24 mouse cellular contexts compared by ENCODE assay signal in the genomic region with DNA sequence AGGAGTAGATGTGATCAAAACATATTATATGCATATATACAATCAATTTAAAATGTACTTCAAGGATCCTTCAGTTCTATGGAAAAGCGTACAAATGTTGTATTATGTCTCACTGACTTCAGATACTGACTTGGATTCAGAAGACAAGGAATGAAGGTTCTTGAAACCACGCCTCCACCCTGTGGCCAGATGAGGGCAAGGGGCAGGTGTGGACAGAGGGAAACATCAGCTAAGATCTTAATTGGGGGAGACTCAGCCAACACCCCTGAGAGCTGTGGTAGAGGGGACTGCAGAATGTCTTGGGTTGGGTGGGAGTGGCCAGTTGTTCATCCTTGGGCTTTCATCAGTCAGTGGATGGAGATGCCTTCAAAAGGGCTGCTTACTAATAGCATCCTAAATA. TPM values are rescaled to one million over a fixed set of nuclear protein-coding genes. Genes with fewer than 3 reads are reported as not detected.
DNase-seq lines count a peak whose midpoint lies in the region; ATAC-seq and TF ChIP-seq lines count a peak whose summit lies in the region.
"Had no signal": no experiment of that assay in that cellular context is flagged by ENCODE, and none has a peak within 500 bp of the region (broad histone marks: within the 10 kb centered on the region; RNA-seq: fewer than 3 reads in every experiment).

No protein-coding gene starts in this region.

- no peak overlapping the region for H3K4me2 ChIP-seq in liver, embryonic 11.5 days
- H3K4me2 ChIP-seq in CH12.LX (ENCODE audit: insufficient read depth, low read depth, poor library complexity, severe bottlenecking) = no peak overlapping the region
- H3K4me2 ChIP-seq: embryonic facial prominence, embryonic 12.5 days; forebrain, embryonic 13.5 days; forebrain, embryonic 15.5 days had no signal

- H3K79me2 ChIP-seq in heart, adult 2 months (replicated peaks; ENCODE audit: control insufficient read depth, insufficient read depth, low read length) = no peaks in the 10 kb centered on the region
- H3K79me2 ChIP-seq in liver, adult 2 months (ENCODE audit: control insufficient read depth, insufficient read depth, low read length) = no peaks in the 10 kb centered on the region
- no peaks in the 10 kb centered on the region for H3K79me2 ChIP-seq in CH12.LX (replicated peaks; ENCODE audit: control insufficient read depth, extremely low read depth, insufficient read depth, poor library complexity, severe bottlenecking)

- dilution Hi-C loops in CH12.LX (cut with MboI; ENCODE audit: extremely low pct_ligation_motif_present, extremely low pct_unique_long_range_greater_than_20kb, low sequenced_read_pairs) = no loop called here

- H3K9me3 ChIP-seq in liver, embryonic 11.5 days (ENCODE audit: control insufficient read depth, low read length) = no peaks in the 10 kb centered on the region
- H3K9me3 ChIP-seq in CH12.LX (replicated peaks; ENCODE audit: low read length) = no peaks in the 10 kb centered on the region
- H3K9me3 ChIP-seq: embryonic facial prominence, embryonic 10.5 days; embryonic facial prominence, embryonic 12.5 days; forebrain, embryonic 13.5 days; forebrain, embryonic 15.5 days had no signal

- no peaks in the 10 kb centered on the region for H3K27me3 ChIP-seq in heart, adult 2 months (ENCODE audit: control insufficient read depth, insufficient read depth, low read length)
- no peaks in the 10 kb centered on the region for H3K27me3 ChIP-seq in liver, adult 2 months (ENCODE audit: control insufficient read depth, insufficient read depth, low read length)
- H3K27me3 ChIP-seq in liver, embryonic 11.5 days (replicated peaks; ENCODE audit: control insufficient read depth, insufficient read depth, low read length) = no peaks in the 10 kb centered on the region
- no peaks in the 10 kb centered on the region for H3K27me3 ChIP-seq in CH12.LX (replicated peaks)
- H3K27me3 ChIP-seq: embryonic facial prominence, embryonic 12.5 days; forebrain, embryonic 13.5 days; forebrain, embryonic 15.5 days had no signal

- no peak for ATAC-seq in liver, embryonic 11.5 days (replicated peaks; ENCODE audit: low FRiP score)
- ATAC-seq: activated CD4-positive, CD25-positive, alpha-beta regulatory T cell, adult 4 months; forebrain, embryonic 13.5 days; forebrain, embryonic 15.5 days; Patski had no signal

- in situ Hi-C loops in CH12.LX (cut with MboI; ENCODE audit: low pct_ligation_motif_present, low pct_unique_long_range_greater_than_20kb, low sequenced_read_pairs) = no loop called here

- TF ChIP-seq POLR2A in heart, adult 2 months (IDR thresholded peaks at IDR 0.05; ENCODE audit: insufficient read depth, low read depth, low read length) = no peak
- no peak for TF ChIP-seq POLR2A in liver, adult 2 months (IDR thresholded peaks at IDR 0.05; ENCODE audit: extremely low read depth, insufficient read depth, low read length)
- no peak for TF ChIP-seq POLR2A in CH12.LX (IDR thresholded peaks at IDR 0.05; ENCODE audit: low read depth, low read length)

- H3K36me3 ChIP-seq in heart, adult 2 months (ENCODE audit: control insufficient read depth, insufficient read depth, low read length) = no peaks in the 10 kb centered on the region
- H3K36me3 ChIP-seq in liver, adult 2 months (ENCODE audit: control insufficient read depth, insufficient read depth, low read length) = no peaks in the 10 kb centered on the region
- H3K36me3 ChIP-seq in liver, embryonic 11.5 days (ENCODE audit: control insufficient read depth, insufficient read depth, low read length) = no peaks in the 10 kb centered on the region
- H3K36me3 ChIP-seq in CH12.LX (replicated peaks in 1 of 2; ENCODE audit: control insufficient read depth in 1 of 2, insufficient read depth in 1 of 2, low read length in 1 of 2) = no peaks in the 10 kb centered on the region
- H3K36me3 ChIP-seq: embryonic facial prominence, embryonic 10.5 days; embryonic facial prominence, embryonic 12.5 days; forebrain, embryonic 15.5 days; G1E had no signal

- peak; percentile 47 for TF ChIP-seq CTCF in heart, adult 2 months (IDR thresholded peaks at IDR 0.05)
- 0 out of 2 replicates have a peak, but pooled peaks have one; percentile 3 for TF ChIP-seq CTCF in liver, adult 2 months (IDR thresholded peaks at IDR 0.05; ENCODE audit: low read depth, low read length)
- peak in 1 of 2 experiments; percentile 32; a peak in 2 of 4 replicates for TF ChIP-seq CTCF in CH12.LX (conservative IDR thresholded peaks at IDR 0.05 in 1 of 2, IDR thresholded peaks at IDR 0.05 in 1 of 2; ENCODE audit: low read depth in 2 of 2, low read length in 2 of 2)

- H3K4me3 ChIP-seq in heart, adult 2 months = no peak overlapping the region
- no peak overlapping the region for H3K4me3 ChIP-seq in liver, adult 2 months (ENCODE audit: insufficient read depth, low read depth, low read length)
- no peak overlapping the region for H3K4me3 ChIP-seq in liver, embryonic 11.5 days (ENCODE audit: low read depth, low read length)
- no peak overlapping the region for H3K4me3 ChIP-seq in CH12.LX (replicated peaks in 1 of 3; ENCODE audit: low read depth in 2 of 3, low read length in 2 of 3, poor library complexity in 1 of 3)
- H3K4me3 ChIP-seq: embryonic facial prominence, embryonic 10.5 days; embryonic facial prominence, embryonic 12.5 days; forebrain, embryonic 13.5 days; forebrain, embryonic 15.5 days had no signal

- intact Hi-C loops in heart, adult 2 months (cut with DNase I) = loop anchor here (2.0 kb wide), 1 partner anchor 43 kb away; no protein-coding TSS in a partner anchor
- intact Hi-C loops in left cerebral cortex, postnatal 36 days (cut with DNase I) = no loop called here

- H3K27ac ChIP-seq in heart, adult 2 months = no peak overlapping the region
- no peak overlapping the region for H3K27ac ChIP-seq in liver, adult 2 months (replicated peaks; ENCODE audit: insufficient read depth, low read depth, low read length)
- H3K27ac ChIP-seq in liver, embryonic 11.5 days (ENCODE audit: low read depth, low read length) = no peak overlapping the region
- H3K27ac ChIP-seq in CH12.LX (ENCODE audit: insufficient read depth, low read depth) = no peak overlapping the region
- H3K27ac ChIP-seq: embryonic facial prominence, embryonic 10.5 days; embryonic facial prominence, embryonic 12.5 days; forebrain, embryonic 13.5 days; forebrain, embryonic 15.5 days had no signal

- peak; percentile 2 for DNase-seq in gastrocnemius, postnatal 10 days
- no peak for DNase-seq in gastrocnemius, postnatal 4 days (ENCODE audit: low spot score in 2 of 2)
- DNase-seq in heart, adult 2 months = no peak
- DNase-seq in heart, adult 9 months (ENCODE audit: low spot score in 2 of 2) = no peak
- DNase-seq in liver, adult 2 months (ENCODE audit: extremely low read depth, low read depth, low spot score) = no peak
- DNase-seq in liver, embryonic 11.5 days (ENCODE audit: low spot score) = no peak
- DNase-seq in CH12.LX (ENCODE audit: extremely low read depth) = no peak
- no peak for DNase-seq in left cerebral cortex, postnatal 36 days (ENCODE audit: low spot score in 2 of 2)
- DNase-seq: adrenal gland, adult 8-10 months; adrenal gland, postnatal 14 days; adrenal gland, postnatal 36 days; cerebellum, adult 11-12 months; cerebellum, adult 2 months; cerebellum, adult 9-10 months; cerebellum, postnatal 10 days; cerebellum, postnatal 25 days had no signal

- H3K4me1 ChIP-seq in heart, adult 2 months (ENCODE audit: control insufficient read depth, insufficient read depth, low read length) = no peaks in the 10 kb centered on the region
- no peaks in the 10 kb centered on the region; the same call in 1 of the 2 replicates for H3K4me1 ChIP-seq in liver, adult 2 months (ENCODE audit: control insufficient read depth, insufficient read depth, low read length)
- H3K4me1 ChIP-seq in liver, embryonic 11.5 days (replicated peaks; ENCODE audit: control insufficient read depth, insufficient read depth, low read length) = no peaks in the 10 kb centered on the region
- H3K4me1 ChIP-seq in CH12.LX (ENCODE audit: control insufficient read depth in 1 of 2, insufficient read depth in 2 of 2) = peaks cover 2 to 39% of the 10 kb centered on the region in 2 experiments; a peak in 3 of 4 replicates
- H3K4me1 ChIP-seq: embryonic facial prominence, embryonic 10.5 days; embryonic facial prominence, embryonic 12.5 days; forebrain, embryonic 13.5 days; forebrain, embryonic 15.5 days had no signal

- TF ChIP-seq RAD21 in CH12.LX (IDR thresholded peaks at IDR 0.05; ENCODE audit: low read depth, low read length) = peak; percentile 19

- no peak for TF ChIP-seq EP300 in heart, adult 2 months (IDR thresholded peaks at IDR 0.05; ENCODE audit: insufficient read depth, low read depth, low read length)
- no peak for TF ChIP-seq EP300 in CH12.LX (IDR thresholded peaks at IDR 0.05; ENCODE audit: low read length)

- no peak overlapping the region for H3K9ac ChIP-seq in heart, adult 2 months (ENCODE audit: low read depth, low read length)
- H3K9ac ChIP-seq in liver, adult 2 months (ENCODE audit: low read depth, low read length) = no peak overlapping the region
- no peak overlapping the region for H3K9ac ChIP-seq in liver, embryonic 11.5 days (ENCODE audit: low read depth, low read length)
- H3K9ac ChIP-seq in CH12.LX (ENCODE audit: insufficient read depth, low read depth) = no peak overlapping the region
- H3K9ac ChIP-seq: embryonic facial prominence, embryonic 12.5 days; forebrain, embryonic 13.5 days; forebrain, embryonic 15.5 days had no signal

- 88% methylated on average over 2 of the region's 2 CpGs for WGBS in heart, adult 2 months
- WGBS in liver, adult 2 months = 93% methylated on average over 2 of the region's 2 CpGs
- WGBS in liver, embryonic 11.5 days = 83% methylated on average over 2 of the region's 2 CpGs

TF ChIP-seq in CH12.LX, 34 proteins besides CTCF, POLR2A, EP300 and RAD21:
- peak; percentile 15; the same call in 1 of the 2 replicates for TF ChIP-seq SMC3 (IDR thresholded peaks at IDR 0.05; ENCODE audit: low read depth, low read length)
- no peak for TF ChIP-seq ETS1 (conservative IDR thresholded peaks at IDR 0.05; ENCODE audit: low read depth, low read length)

RNA-seq across cellular contexts. Expression of gene 3425401B19Rik, which starts 30.4 kb away (rescaled TPM):
- total RNA-seq in gastrocnemius, postnatal 10 days (2021) = 100 to 1,000 TPM; 229 to 232 TPM
- total RNA-seq in gastrocnemius, postnatal 4 days (2021) = 100 to 1,000 TPM; 137 to 194 TPM
- 100 to 1,000 TPM in 1 of 2 experiments, 10 to 100 TPM in 1; 87.3 to 136 TPM for total RNA-seq in heart, adult 2 months (2021)
- polyA plus RNA-seq in heart, adult 2 months (2012; rRNA removed) = 36.3 and 45.6 TPM in 2 replicates
- total RNA-seq in liver, adult 2 months (2014; rRNA removed) = 0.09 TPM in 1 of 2 replicates, not detected in the other
- polyA plus RNA-seq in liver, adult 2 months (2012; rRNA removed) = not detected in 2 replicates
- polyA plus RNA-seq in liver, embryonic 11.5 days (2014; fragmentation: Nextera tagmentation; extraction: Ambion mirVana) = not detected in 2 replicates
- 0.04 TPM in 2 replicates for total RNA-seq in CH12.LX (2012; rRNA removed)
- 0.04 and 0.05 TPM in 2 replicates for total RNA-seq in CH12.LX (2014; rRNA removed)
- 0.55 and 0.67 TPM in 2 replicates for polyA plus RNA-seq in CH12.LX (2012; ENCODE audit: insufficient read length, low read depth)
- under 1 TPM; 0.11 to 0.35 TPM for total RNA-seq in left cerebral cortex, postnatal 36 days (2021)
- polyA plus RNA-seq: activated CD4-positive, CD25-positive, alpha-beta regulatory T cell, adult 4 months; forebrain, embryonic 11.5 days; forebrain, embryonic 13.5 days; forebrain, embryonic 15.5 days; G1E; Patski had no signal

Comparison
In these comparisons a context has a peak if more than half of its experiments do, and no peak if none do; other contexts are left out.
1. RNA of gene 3425401B19Rik, which starts 30.4 kb away (total RNA-seq): 229 to 232 TPM in gastrocnemius, postnatal 10 days, 137 to 194 TPM in gastrocnemius, postnatal 4 days and 87.3 to 136 TPM in heart, adult 2 months; 0.11 to 0.35 TPM in left cerebral cortex, postnatal 36 days, 0.09 TPM in liver, adult 2 months and 0.04 to 0.05 TPM in CH12.LX; every median in the first group is over 10 times any median in the second.